Mouse (Mus musculus) ES-CJ7 (cell line): ENCODE measurements around the gene Nosip.
"Not testable (repeated sequence)": the region's sequence is repeated elsewhere in the genome, so short reads cannot be mapped to it uniquely, and the experiment has no call there.

Experiments used
- DNase-seq: peaks from one replicate; pipeline ENCODE4 v3.0.0; 2011; ENCODE audit warnings: low read depth, low spot score

Gene Nosip

DNA sequence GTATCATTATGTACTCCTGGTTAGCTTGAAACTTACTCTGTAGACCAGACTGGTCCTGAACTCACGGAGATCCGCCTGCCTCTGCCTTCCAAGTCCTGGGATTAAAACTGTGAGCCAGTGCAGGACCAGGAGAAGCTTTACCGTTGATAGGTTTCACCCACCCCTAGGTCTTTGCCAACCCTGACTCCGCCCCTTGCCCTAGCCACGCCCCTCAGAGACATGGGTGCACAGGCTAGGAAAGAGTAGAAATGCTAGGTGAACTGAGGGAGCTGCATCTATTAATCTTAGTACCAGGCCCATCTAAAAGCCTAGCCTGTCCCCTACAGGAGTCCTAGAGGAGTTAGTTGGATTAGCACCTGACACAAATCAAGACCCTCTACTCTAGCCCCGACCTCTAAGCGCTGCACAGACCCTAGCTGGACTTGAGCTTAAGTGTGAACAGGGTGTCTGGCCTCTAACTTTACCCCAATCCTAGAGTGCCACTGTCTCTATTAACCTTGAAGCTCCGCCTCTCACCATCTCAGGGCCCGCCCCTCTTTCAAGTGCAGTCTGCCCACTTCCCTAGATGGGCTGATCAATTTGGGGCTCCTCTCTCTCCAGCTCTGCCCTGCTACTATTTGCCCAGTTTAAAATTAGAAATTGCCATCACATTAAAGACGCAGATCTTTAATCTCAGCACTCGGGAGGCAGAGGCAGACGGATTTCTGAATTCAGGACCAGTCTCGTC lies 28.2 kb downstream of the Nosip start:
- DNase-seq: peak; percentile 32

DNA sequence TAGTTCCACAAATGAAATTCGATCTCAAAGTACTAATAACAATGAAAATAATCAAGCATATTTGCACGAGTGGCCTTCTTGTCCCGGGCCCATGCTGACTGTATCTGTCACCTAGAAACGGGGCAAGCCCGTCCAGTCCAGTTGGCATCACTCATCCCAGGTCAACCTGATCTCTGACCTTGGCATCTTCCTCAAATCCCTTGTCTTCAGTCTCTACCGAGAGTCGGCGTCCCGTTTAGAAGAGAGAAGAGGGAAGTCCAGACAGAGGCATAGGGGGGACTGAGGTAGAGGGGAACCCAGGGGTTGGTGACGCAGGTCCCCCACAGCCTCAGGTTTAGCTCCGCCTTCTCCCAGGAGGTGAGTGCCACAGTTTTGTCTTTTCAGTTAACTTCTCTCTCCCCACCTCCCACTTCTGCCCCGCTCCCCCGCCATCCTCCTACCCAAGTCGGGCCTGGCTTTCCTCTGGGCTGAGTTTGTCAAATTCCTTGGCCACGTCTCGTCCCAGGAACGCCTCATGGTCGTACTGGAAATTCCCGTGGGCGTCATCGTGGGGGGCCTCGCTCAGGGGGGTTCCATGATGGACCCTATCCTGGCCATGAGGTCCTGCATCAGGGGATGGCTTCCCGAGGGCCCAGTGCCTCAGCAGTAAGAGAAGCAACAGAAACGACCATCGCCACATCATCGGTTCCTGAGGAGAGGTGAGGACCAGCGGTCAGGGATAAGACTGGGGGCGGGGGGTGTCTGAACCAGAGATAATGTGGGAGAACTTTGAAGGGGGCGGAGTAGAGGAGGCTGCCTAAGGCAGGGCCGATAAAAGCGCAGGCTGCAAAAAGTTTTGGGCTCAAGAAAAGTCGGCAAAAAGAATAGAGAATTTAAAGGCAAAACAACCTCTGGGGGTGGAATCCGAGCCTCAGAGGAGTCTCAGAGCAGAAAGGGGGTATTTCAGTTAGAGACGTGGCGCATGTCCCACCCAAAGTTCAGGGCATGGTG lies 29.1 kb downstream of the Nosip start:
- no peak for DNase-seq

GRCm38 (mm10) chr7:45092048-45092447 lies 29.8 kb downstream of the Nosip start, which contains the start of gene Rcn3:
Gene Rcn3 (minus strand): TSS chr7:45092221.
- peak; percentile 95 for DNase-seq

DNA sequence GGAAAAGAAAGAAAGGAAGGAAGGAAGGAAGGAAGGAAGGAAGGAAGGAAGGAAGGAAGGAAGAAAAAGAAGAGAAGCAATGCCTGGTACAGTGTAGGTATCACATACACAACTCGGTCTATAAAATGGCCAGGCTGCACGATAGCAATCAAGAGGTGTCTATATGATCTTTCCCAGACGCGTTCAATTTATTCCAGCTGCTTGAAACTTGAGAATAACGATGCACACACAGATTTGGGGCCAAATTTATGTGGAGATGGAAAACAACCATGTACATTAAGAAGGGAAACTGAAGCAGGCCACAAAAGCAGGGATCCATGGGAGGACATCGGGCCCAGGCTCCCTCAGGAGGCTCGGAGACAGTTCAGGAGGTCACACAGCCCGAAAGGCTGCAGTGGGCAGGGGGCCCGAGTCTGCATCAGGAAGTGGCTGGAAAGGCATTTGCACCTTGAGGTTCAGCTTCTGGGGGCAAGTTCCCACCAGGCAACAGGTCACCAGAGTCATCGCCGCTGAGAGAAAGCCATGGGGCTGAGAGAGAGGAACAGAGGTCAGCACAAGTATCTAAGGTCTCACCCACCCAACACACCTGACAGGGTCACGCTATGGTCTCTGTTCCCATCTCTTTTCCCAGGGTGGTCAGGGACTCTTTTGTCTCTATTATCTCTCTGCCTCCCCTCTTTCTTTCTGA lies 30.7 kb downstream of the Nosip start:
- no peak for DNase-seq

DNA sequence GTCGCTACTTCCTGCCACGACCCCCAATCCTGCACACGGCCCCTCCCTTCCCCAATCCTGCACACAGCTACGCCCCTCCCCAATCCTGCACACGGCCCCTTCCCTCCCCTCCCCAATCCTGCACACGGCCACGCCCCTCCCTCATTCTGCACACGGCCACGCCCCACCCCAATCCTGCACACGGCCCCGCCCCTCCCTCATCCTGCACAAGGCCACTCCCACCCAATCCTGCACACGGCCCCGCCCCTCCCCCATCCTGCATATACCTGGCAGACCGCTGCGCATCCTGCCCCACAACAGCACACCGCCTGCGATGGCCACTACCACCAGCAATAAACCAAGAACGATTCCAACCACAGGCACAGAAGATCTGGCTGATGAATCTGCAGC lies 31.3 kb downstream of the Nosip start:
- DNase-seq: peak; percentile 89

- no peak for DNase-seq
Measured at GRCm38 (mm10) chr7:45094121-45094520, 31.9 kb downstream of the Nosip start.

DNA sequence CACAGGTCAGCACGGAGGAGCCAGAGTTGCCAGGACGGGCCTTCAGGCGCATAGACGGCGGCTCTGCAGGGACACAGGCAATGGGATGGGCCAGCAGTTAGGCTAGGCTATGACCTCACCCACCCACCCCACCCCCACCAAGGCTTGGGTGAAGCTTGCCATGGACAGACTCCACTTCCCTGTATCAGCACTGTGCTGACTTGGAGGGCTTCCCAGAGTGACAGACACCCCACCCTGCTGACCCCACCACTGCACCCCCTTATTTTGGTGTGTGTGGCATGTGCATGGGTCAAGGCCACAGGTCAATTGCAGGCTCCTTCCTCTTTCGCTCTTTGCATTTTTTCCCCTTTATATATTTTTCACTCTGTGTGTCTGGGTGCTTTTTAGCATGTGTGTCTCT lies 33.1 kb downstream of the Nosip start:
- no peak for DNase-seq

- DNase-seq: not testable (repeated sequence)
Measured at GRCm38 (mm10) chr7:45095965-45096364, 33.7 kb downstream of the Nosip start.

DNA sequence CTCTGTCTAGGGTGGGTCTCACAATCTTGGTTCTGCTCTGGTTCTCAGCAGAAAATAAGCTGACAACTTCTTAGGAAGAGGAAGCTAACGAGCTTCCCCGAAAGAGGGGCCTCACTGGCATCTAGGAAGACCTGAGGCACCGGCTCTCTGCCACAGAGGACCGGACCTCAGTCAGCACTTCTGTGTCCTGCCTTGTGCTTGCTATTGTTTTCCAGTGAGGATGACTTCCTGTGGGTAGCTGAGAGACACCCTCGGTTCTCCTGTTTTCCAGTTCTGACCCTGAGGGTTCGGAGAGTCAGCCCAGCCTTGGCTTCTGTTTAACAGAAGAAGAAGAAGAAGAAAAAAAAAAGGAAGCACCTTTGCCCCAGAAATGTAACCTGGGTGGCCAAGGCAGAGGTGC lies 35.2 kb downstream of the Nosip start:
- no peak for DNase-seq

DNA sequence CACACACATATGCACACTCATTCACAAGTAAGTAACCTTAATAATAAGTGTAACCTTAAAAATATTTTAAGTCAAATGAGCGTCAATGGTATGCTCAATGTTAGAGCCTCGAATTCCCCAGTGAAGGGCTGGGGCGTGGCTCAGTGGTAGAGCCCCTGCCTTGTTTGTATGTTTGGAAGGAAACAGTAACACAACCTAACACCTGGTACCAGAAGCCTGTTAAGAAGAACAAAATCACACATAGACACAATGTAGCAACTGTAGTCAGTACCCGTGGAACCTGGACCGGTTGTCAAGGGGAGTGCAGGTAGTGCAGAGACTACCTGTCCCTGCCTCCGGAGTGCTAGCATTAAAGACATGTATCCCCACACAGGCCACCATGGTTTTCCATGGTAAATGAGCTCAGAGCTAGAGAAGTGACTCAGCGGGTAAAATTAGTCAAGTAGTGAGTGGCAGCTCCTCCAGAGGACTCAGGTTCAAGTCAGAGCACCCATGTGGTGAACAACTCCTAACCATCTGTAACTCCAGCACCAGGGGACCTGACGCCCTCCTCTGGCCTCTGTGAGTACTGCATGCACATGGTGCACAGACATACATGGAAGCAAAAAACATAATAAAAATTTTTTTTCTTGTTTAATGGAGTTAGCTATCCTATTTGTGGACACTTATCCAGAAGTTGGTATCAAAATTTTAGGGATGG lies 36.5 kb downstream of the Nosip start:
- DNase-seq: peak; percentile 75

GRCm38 (mm10) chr7:45100046-45100445 lies 37.8 kb downstream of the Nosip start:
- DNase-seq: no peak

DNA sequence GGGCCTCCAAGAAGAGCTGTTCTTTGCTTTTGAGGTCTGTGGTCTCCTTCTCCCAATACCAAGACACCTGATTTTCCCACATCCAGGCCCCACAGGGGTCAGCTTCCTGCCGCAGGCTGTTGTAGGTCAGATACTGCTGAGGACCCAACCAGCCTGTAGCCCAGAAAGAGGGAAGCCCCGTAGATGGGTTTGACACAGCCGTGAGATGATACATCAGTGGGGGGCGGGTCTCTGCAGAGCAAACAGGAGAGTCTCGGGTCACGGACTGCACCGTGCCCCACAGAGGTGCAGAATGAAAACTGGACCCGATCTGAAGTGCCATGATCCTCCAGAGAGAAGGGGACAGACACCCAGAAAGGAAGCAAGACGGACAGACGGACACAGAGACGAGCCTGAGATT lies 40.2 kb downstream of the Nosip start:
- no peak for DNase-seq

DNA sequence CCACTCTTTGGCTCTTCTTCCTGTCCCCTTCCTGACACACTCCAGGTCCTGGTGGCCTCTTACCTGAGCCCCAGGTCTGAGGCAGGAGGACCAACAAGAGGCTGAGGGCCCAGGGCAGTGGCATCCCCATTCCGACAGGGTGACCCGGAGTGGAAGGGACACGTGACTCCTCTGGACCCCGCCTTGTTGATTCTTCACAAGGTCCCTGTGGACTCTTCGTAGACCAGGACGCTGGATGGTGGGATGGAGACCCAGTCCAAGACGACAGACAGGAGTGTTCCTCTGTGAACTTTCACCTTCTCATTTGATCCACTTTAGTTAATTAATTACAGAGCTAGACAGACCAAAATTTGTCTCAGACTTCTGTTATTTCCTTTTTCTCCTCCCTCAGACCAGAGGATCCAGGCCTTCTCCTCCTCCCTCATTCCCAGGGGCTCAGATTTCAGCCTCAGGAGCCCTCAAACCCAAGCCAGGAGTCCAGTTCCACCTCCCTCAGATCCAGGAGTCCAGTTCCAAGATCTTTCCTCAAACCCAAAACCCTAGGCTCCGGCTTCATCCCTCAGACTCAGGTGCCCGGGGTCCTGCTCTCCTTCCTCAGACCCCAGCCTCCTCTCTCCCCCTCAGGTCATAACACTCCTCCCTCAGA lies 40.8 kb downstream of the Nosip start:
- no peak for DNase-seq

GRCm38 (mm10) chr7:45103652-45104180 lies 41.5 kb downstream of the Nosip start, which contains the start of gene Fcgrt:
Gene Fcgrt (minus strand): TSS chr7:45103851.
- no peak for DNase-seq

- DNase-seq: no peak
Measured at GRCm38 (mm10) chr7:45104941-45105340, 42.7 kb downstream of the Nosip start.

DNA sequence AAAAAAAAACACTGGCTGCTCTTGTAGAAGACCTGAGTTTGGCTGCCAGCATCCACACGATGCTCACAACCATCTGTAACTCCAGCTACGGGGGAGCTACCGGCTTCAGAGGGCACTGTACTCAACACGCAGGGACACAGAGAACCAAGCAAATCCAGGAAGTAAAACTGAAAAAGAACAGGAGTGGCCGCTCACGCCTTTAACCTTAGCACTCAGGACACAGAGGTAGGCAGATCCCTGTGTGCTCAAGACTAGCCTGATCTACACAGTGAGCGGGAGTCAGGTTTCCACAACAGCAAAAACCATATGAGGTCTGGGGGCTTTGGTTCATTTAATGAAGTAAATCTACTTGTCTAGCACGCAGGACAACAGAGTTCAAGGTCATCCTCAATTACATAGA lies 43.3 kb downstream of the Nosip start:
- DNase-seq: no peak

GRCm38 (mm10) chr7:45106441-45106840 lies 44.2 kb downstream of the Nosip start:
- no peak for DNase-seq

DNA sequence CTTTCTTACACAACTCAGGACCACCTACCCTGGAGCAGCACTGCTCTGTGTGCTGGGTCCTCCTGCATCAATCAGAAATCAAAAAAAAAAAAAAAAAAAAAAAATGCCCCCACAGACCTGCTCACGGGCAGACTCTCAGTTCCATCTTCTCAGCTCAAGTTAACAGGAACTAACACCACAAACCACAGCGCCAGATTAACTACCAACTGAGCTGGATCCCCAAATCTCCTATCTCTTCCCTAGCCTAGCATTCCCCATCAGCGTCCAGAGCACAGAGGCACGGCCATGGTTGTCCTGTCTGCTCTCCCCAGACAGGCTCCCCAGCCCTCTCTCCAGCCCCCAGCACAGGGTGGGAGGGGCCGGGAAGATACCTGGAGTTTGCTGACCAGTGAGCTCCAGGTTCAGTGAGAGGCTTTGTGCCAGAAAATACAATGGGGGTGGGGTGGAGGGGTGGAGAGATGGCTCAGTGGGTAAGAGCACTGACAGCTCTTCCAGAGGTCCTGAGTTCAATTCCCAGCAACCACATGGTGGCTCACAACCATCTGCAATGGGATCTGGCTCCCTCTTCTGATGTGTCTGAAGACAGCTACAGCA lies 44.9 kb downstream of the Nosip start:
- DNase-seq: peak; percentile 51

- DNase-seq: not testable (repeated sequence)
Measured at GRCm38 (mm10) chr7:45110089-45110488, 47.9 kb downstream of the Nosip start.

DNA sequence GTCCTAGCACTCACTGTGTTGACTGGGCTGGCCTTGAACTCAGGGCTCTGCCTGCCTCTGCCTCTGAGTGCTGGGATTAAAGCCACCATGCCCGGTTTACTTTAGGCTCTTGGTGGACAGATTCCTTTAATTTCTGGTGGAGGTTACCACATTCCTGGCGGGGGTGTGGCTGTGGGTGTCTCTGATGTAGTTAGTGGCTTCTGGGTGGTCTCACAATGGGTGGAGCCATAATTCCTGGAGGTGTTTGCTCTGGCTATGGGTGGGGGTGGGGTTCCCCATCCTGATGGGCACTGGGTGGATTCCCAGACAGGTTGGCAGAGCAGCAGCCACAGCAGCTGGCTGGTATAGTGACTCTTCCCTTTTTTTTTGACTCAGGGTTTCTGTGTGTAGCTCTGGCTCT lies 49.7 kb downstream of the Nosip start:
- DNase-seq: peak; percentile 90
